Mouse (Mus musculus) spleen, postnatal 14 days (tissue): ENCODE results near the gene Cplx2.
A peak's percentile ranks its signal among the peaks of the same experiment; 100 is the strongest.

Source experiments
- DNase-seq, 2 experiments: peaks; one replicate each; pipeline ENCODE4 v3.0.0; 2021 to 2022; ENCODE audit warnings: low spot score in 2 of 2

The Cplx2 gene

GRCm38 (mm10) chr13:54367758-54368157, 3.4 kb upstream of the Cplx2 start:
- DNase-seq: peak in 1 of 2 experiments; percentile 58

- no peak for DNase-seq
Measured at GRCm38 (mm10) chr13:54368181-54368580, 3.0 kb upstream of the Cplx2 start.

GRCm38 (mm10) chr13:54371387-54372330, 510 bp downstream of the Cplx2 start:
- peak; percentile 64 to 74 for DNase-seq

- DNase-seq: peak; percentile 58 to 77
Measured at GRCm38 (mm10) chr13:54372665-54373064, 1.5 kb downstream of the Cplx2 start.

- DNase-seq: no peak
Measured at GRCm38 (mm10) chr13:54374106-54374706, 3.1 kb downstream of the Cplx2 start.

GRCm38 (mm10) chr13:54375497-54376495, 4.6 kb downstream of the Cplx2 start:
- no peak for DNase-seq

GRCm38 (mm10) chr13:54376736-54377135, 5.6 kb downstream of the Cplx2 start:
- no peak for DNase-seq

- DNase-seq: peak in 1 of 2 experiments; percentile 31
Measured at GRCm38 (mm10) chr13:54378051-54378450, 6.9 kb downstream of the Cplx2 start.

- no peak for DNase-seq
Measured at GRCm38 (mm10) chr13:54380421-54380820, 9.3 kb downstream of the Cplx2 start.

- DNase-seq: no peak
Measured at GRCm38 (mm10) chr13:54381396-54381795, 10.2 kb downstream of the Cplx2 start.

- no peak for DNase-seq
Measured at GRCm38 (mm10) chr13:54383531-54383930, 12.4 kb downstream of the Cplx2 start.

- no peak for DNase-seq
Measured at GRCm38 (mm10) chr13:54384518-54384917, 13.4 kb downstream of the Cplx2 start.

- no peak for DNase-seq
Measured at GRCm38 (mm10) chr13:54385008-54386004, 14.2 kb downstream of the Cplx2 start.

GRCm38 (mm10) chr13:54389971-54390564, 18.9 kb downstream of the Cplx2 start:
- no peak for DNase-seq

GRCm38 (mm10) chr13:54390565-54391013, 19.4 kb downstream of the Cplx2 start:
- DNase-seq: no peak

- no peak for DNase-seq
Measured at GRCm38 (mm10) chr13:54391313-54391712, 20.2 kb downstream of the Cplx2 start.

- DNase-seq: no peak
Measured at GRCm38 (mm10) chr13:54397069-54397468, 25.9 kb downstream of the Cplx2 start.

- DNase-seq: no peak
Measured at GRCm38 (mm10) chr13:54400565-54401179, 29.5 kb downstream of the Cplx2 start.

- DNase-seq: no peak
Measured at GRCm38 (mm10) chr13:54401180-54401569, 30.0 kb downstream of the Cplx2 start.
